Mouse (Mus musculus) MEL (cell line): Measurements from ENCODE around the gene Mlana.

Experiments
- CTCF ChIP-seq, 3 experiments: IDR thresholded peaks in 2 of 3; conservative IDR thresholded peaks in 1 of 3; 2 replicates each; pipeline ENCODE4 v1.5.1; 2011 to 2012; ENCODE audit warnings: low read length in 3 of 3, low read depth in 2 of 3, mild to moderate bottlenecking in 2 of 3, improper control_type of control experiment in 1 of 3, inconsistent platforms in 1 of 3, mixed read lengths in 1 of 3, moderate library complexity in 1 of 3; ENCODE audit not compliant: control insufficient read depth in 1 of 3, insufficient read depth in 1 of 3, poor library complexity in 1 of 3, severe bottlenecking in 1 of 3
- MAFK ChIP-seq: IDR thresholded peaks from 2 replicates; pipeline ENCODE4 v1.6.1; 2011; ENCODE audit warnings: low read depth, mild to moderate bottlenecking, low read length, improper control_type of control experiment, borderline replicate concordance
- TAL1 ChIP-seq: IDR thresholded peaks from 2 replicates; pipeline ENCODE4 v1.6.1; 2012; ENCODE audit warnings: mild to moderate bottlenecking, inconsistent platforms, low read length, moderate library complexity, mixed read lengths

GRCm38 (mm10) chr19:29735421-29735820, 37.8 kb downstream of the Mlana start:
- TF ChIP-seq MAFK (no peak), TAL1 (no peak), CTCF (IDR thresholded peaks at IDR 0.05 in 2 of 3, conservative IDR thresholded peaks at IDR 0.05 in 1 of 3; ENCODE audit: control insufficient read depth in 1 of 3, insufficient read depth in 1 of 3, low read depth in 2 of 3, low read length in 3 of 3, poor library complexity in 1 of 3, severe bottlenecking in 1 of 3) (no peak)
